Mouse (Mus musculus): ENCODE measurements at regions not wholly inside any gene's neighbourhood (a gene's known extent, or its start where the extent isn't known, plus 50 kb on each side); places are given as distances from the start of the nearest gene placed in this dataset.
A peak's percentile ranks its signal among the peaks of the same experiment; 100 is the strongest.
"Not testable (repeated sequence)": the region's sequence is repeated elsewhere in the genome, so short reads cannot be mapped to it uniquely, and the experiment has no call there.

DNA sequence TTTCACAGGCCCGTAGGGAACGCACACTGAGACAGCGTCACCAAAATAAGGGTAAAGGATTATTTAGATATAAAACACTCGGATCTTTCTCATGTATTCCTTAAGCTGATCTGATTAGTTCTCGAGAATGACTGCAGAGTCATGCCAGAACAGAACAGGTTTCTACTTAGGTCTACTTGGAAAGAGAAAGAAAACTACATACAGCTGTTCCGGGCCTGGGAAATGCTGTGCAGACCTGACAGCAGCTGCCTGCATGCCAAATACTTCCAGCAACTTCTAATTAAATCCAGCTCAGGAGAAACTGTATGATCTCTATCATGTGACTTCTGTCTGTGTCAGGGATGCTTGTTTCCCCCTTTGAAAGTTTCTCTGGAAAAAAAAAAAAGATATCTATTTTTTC lies 193.8 kb upstream of the Fbxl7 start:
- DNase-seq (ENCODE audit: low spot score): no peak
- Histone ChIP-seq H3K4me1 (ENCODE audit: control insufficient read depth, insufficient read depth) (no peaks in the 10 kb centered on the region), H3K27ac (ENCODE audit: low read depth) (no peak overlapping the region), H3K9me3 (replicated peaks; ENCODE audit: control insufficient read depth, low read length) (no peaks in the 10 kb centered on the region), H3K27me3 (ENCODE audit: control insufficient read depth, insufficient read depth, low read length) (no peaks in the 10 kb centered on the region), H3K4me3 (ENCODE audit: low read depth, low read length) (no peak overlapping the region), H3K9ac (replicated peaks; ENCODE audit: low read depth, low read length) (no peak overlapping the region), H3K36me3 (replicated peaks; ENCODE audit: control insufficient read depth, insufficient read depth, low read length) (no peaks in the 10 kb centered on the region), H3K4me2 (ENCODE audit: low read depth, low read length) (no peak overlapping the region)
- 70% methylated on average over 6 of the region's 6 CpGs for WGBS
- no peak for ATAC-seq (ENCODE audit: insufficient read depth, low read depth)
- TF ChIP-seq CTCF (IDR thresholded peaks at IDR 0.05; ENCODE audit: low read depth) (no peak), EP300 (IDR thresholded peaks at IDR 0.05; ENCODE audit: low read depth) (no peak)

DNA sequence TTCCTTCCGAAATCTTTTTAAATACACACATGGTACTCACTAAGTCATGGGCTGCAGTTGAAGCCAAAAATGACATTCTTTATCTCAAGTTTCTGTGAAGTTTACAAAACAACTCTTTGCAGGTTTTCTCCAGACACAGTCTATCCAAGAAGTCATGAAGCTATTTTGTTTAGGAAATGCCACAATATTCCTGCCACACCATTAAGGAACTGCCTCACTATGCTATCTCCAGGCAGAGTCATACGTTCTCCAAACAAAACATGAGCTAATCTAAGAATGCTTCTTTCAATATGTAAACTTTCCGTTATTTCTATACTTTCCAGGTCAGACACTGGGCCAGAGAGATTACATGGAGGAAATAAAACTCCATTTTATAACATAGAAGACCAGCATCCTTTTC lies 198.7 kb upstream of the Fbxl7 start:
- Histone ChIP-seq H3K9me3 (replicated peaks; ENCODE audit: control insufficient read depth, low read length) (no peaks in the 10 kb centered on the region), H3K4me1 (ENCODE audit: control insufficient read depth, insufficient read depth) (no peaks in the 10 kb centered on the region), H3K9ac (replicated peaks; ENCODE audit: low read depth, low read length) (no peak overlapping the region), H3K4me2 (ENCODE audit: low read depth, low read length) (no peak overlapping the region), H3K4me3 (ENCODE audit: low read depth, low read length) (no peak overlapping the region), H3K36me3 (replicated peaks; ENCODE audit: control insufficient read depth, insufficient read depth, low read length) (no peaks in the 10 kb centered on the region), H3K27ac (ENCODE audit: low read depth) (no peak overlapping the region), H3K27me3 (ENCODE audit: control insufficient read depth, insufficient read depth, low read length) (no peaks in the 10 kb centered on the region)
- peak; percentile 34 for DNase-seq (ENCODE audit: low spot score)
- WGBS: 45% methylated on average over 3 of the region's 3 CpGs
- no peak for TF ChIP-seq EP300 (IDR thresholded peaks at IDR 0.05; ENCODE audit: low read depth)
- no peak for TF ChIP-seq CTCF (IDR thresholded peaks at IDR 0.05; ENCODE audit: low read depth)
- ATAC-seq (ENCODE audit: insufficient read depth, low read depth): no peak

DNA sequence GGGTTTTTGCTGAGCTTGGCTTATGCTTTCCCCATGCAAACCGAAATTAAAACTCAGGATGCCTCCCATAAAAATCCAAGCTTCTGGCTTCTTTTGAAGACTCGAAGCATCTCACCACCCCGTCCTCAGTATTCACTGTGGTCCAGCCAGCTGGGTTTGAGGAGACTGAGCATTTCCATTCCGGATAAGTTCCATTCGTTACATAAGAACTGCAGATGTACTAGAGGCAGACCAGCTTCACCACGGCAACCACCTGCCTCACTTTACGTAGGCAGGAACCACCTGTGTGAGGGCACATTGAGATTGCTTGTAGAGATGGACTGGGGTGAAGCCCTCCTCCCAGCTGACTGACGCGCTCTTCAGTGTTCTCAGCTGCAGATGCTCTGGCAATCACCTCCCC lies 199.9 kb upstream of the Fbxl7 start:
- no peak overlapping the region for H3K27ac ChIP-seq (ENCODE audit: low read depth)
- no peaks in the 10 kb centered on the region for H3K36me3 ChIP-seq (replicated peaks; ENCODE audit: control insufficient read depth, insufficient read depth, low read length)
- DNase-seq (ENCODE audit: low spot score) (no peak), ATAC-seq (ENCODE audit: insufficient read depth, low read depth) (no peak)
- no peaks in the 10 kb centered on the region for H3K4me1 ChIP-seq (ENCODE audit: control insufficient read depth, insufficient read depth)
- H3K9ac ChIP-seq (replicated peaks; ENCODE audit: low read depth, low read length): no peak overlapping the region
- no peak overlapping the region for H3K4me3 ChIP-seq (ENCODE audit: low read depth, low read length)
- no peaks in the 10 kb centered on the region for H3K9me3 ChIP-seq (replicated peaks; ENCODE audit: control insufficient read depth, low read length)
- TF ChIP-seq EP300 (IDR thresholded peaks at IDR 0.05; ENCODE audit: low read depth) (no peak), CTCF (IDR thresholded peaks at IDR 0.05; ENCODE audit: low read depth) (no peak)
- no peak overlapping the region for H3K4me2 ChIP-seq (ENCODE audit: low read depth, low read length)
- 83% methylated on average over 9 of the region's 9 CpGs for WGBS
- H3K27me3 ChIP-seq (ENCODE audit: control insufficient read depth, insufficient read depth, low read length): no peaks in the 10 kb centered on the region

DNA sequence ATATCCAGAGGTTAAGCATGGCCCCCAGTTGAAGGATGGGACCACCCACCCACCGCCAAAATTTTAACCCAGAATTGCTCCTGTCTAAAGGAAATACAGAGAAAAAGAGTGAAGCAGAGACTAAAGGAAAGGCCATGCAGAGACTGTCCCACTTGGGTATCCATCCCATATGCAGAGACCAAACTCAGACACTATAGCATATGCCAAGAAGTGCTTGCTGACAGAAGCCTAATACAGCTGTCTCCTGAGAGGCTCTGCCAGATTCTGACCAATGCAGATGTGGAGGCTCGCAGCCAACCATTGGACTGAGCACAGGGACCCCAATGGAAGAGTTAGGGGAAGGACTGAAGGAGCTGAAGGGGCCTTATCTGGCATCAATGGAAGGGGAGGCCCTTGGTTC lies 206.2 kb upstream of the Fbxl7 start:
- DNase-seq (ENCODE audit: low spot score); H3K27ac ChIP-seq (ENCODE audit: low read depth); H3K9me3 ChIP-seq (replicated peaks; ENCODE audit: control insufficient read depth, low read length); ATAC-seq (ENCODE audit: insufficient read depth, low read depth); H3K4me1 ChIP-seq (ENCODE audit: control insufficient read depth, insufficient read depth); H3K27me3 ChIP-seq (ENCODE audit: control insufficient read depth, insufficient read depth, low read length); H3K4me3 ChIP-seq (ENCODE audit: low read depth, low read length); H3K9ac ChIP-seq (replicated peaks; ENCODE audit: low read depth, low read length); H3K36me3 ChIP-seq (replicated peaks; ENCODE audit: control insufficient read depth, insufficient read depth, low read length); H3K4me2 ChIP-seq (ENCODE audit: low read depth, low read length): not testable (repeated sequence)
- WGBS: 71% methylated on average over 2 of the region's 2 CpGs

DNA sequence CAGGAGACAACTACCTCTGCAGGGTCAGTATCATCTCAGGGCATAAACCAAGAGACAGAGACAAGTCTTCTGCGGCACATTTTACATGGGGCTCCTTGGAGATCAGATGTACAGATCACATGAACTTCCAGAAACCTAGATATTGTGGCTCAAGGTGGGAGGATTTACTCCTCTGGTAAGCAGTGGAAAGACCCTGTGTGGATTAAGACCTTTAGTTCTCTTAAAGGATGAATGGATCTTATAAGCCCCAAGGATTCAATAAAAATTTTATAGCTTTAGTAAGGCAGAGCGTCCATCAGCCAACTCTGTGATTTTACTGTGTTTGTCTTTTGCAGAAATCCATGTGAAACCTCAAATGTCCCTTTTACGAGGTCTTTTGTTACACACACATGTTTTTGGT lies 213.8 kb upstream of the Fbxl7 start:
- Histone ChIP-seq H3K36me3 (replicated peaks; ENCODE audit: control insufficient read depth, insufficient read depth, low read length) (no peaks in the 10 kb centered on the region), H3K4me1 (ENCODE audit: control insufficient read depth, insufficient read depth) (no peaks in the 10 kb centered on the region), H3K27me3 (ENCODE audit: control insufficient read depth, insufficient read depth, low read length) (no peaks in the 10 kb centered on the region), H3K9me3 (replicated peaks; ENCODE audit: control insufficient read depth, low read length) (no peaks in the 10 kb centered on the region), H3K4me3 (ENCODE audit: low read depth, low read length) (no peak overlapping the region), H3K27ac (ENCODE audit: low read depth) (no peak overlapping the region), H3K9ac (replicated peaks; ENCODE audit: low read depth, low read length) (no peak overlapping the region), H3K4me2 (ENCODE audit: low read depth, low read length) (no peak overlapping the region)
- ATAC-seq (ENCODE audit: insufficient read depth, low read depth) (no peak), DNase-seq (ENCODE audit: low spot score) (no peak)
- WGBS: 76% methylated on average over 3 of the region's 3 CpGs
- TF ChIP-seq CTCF (IDR thresholded peaks at IDR 0.05; ENCODE audit: low read depth): no peak
- no peak for TF ChIP-seq EP300 (IDR thresholded peaks at IDR 0.05; ENCODE audit: low read depth)

DNA sequence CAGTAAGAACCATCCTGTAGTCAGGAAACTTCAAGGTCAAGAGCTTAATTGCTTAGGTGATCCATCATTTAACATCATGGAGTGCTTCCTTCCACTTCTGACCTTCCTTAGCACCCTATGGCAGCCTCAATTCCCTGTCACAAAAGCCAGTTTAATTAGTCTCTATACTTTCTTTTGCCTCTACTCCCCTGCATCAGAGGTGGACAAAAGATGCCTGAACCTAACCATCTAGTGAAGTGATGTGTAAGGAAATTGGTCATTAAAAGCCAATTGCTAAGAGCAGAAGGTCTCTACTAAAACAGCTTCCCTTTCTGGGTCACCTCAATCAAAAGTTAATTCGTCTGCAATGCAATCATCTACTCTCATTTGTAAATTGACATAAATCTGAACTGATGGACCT lies 234.3 kb upstream of the Fbxl7 start:
- ATAC-seq (ENCODE audit: insufficient read depth, low read depth) (no peak), DNase-seq (ENCODE audit: low spot score) (no peak)
- 43% methylated on average over 1 of the region's 1 CpGs for WGBS
- H3K27me3 ChIP-seq (ENCODE audit: control insufficient read depth, insufficient read depth, low read length): no peaks in the 10 kb centered on the region
- no peak overlapping the region for H3K4me3 ChIP-seq (ENCODE audit: low read depth, low read length)
- TF ChIP-seq EP300 (IDR thresholded peaks at IDR 0.05; ENCODE audit: low read depth) (no peak), CTCF (IDR thresholded peaks at IDR 0.05; ENCODE audit: low read depth) (no peak)
- no peak overlapping the region for H3K4me2 ChIP-seq (ENCODE audit: low read depth, low read length)
- H3K4me1 ChIP-seq (ENCODE audit: control insufficient read depth, insufficient read depth): no peaks in the 10 kb centered on the region
- H3K27ac ChIP-seq (ENCODE audit: low read depth): no peak overlapping the region
- no peaks in the 10 kb centered on the region for H3K36me3 ChIP-seq (replicated peaks; ENCODE audit: control insufficient read depth, insufficient read depth, low read length)
- H3K9me3 ChIP-seq (replicated peaks; ENCODE audit: control insufficient read depth, low read length): no peaks in the 10 kb centered on the region
- no peak overlapping the region for H3K9ac ChIP-seq (replicated peaks; ENCODE audit: low read depth, low read length)

Measured in heart, postnatal 0 days (tissue).